Mouse (Mus musculus): ENCODE measurements around the gene Chsy1.

DNA sequence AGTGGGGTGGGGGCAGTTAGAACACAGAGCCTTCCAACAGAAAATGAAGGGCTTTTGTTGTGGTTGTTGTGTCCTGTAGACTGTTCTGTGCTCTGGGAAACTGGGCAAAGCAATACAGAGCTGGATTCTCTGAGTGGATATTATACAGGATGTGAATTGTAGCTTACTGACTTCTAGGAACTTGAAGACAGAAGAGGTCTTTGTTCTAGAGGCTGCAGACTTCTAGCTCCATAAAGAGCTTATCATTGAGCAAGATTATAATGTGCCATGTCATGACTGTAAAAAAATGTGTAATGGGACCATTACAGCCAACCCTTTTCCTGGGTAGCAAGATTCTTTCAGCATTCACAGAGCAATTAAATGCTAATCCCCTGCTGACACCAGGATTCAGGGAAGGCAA lies 26.9 kb downstream of the Chsy1 start:
- TF ChIP-seq CTCF (IDR thresholded peaks at IDR 0.05; ENCODE audit: control insufficient read depth, insufficient read depth, low read length) (no peak), POLR2A (IDR thresholded peaks at IDR 0.05; ENCODE audit: borderline replicate concordance, control insufficient read depth, low read depth, low read length) (no peak)

Data from bone marrow, adult 2 months (tissue).